Mouse (Mus musculus): ENCODE measurements at regions not wholly inside any gene's neighbourhood (a gene's known extent, or its start where the extent isn't known, plus 50 kb on each side); places are given as distances from the start of the nearest gene placed in this dataset.

GRCm38 (mm10) chr11:89247991-89248390 is 54.1 kb downstream of the Nog start:
- no peak for DNase-seq (ENCODE audit: low spot score)

GRCm38 (mm10) chr11:89243370-89243769 is 58.8 kb downstream of the Nog start:
- DNase-seq (ENCODE audit: low spot score) = peak; percentile 10

GRCm38 (mm10) chr11:89242130-89242529 is 60.0 kb downstream of the Nog start:
- no peak for DNase-seq (ENCODE audit: low spot score)

GRCm38 (mm10) chr11:89239891-89240290 is 62.2 kb downstream of the Nog start:
- peak; percentile 8 for DNase-seq (ENCODE audit: low spot score)

GRCm38 (mm10) chr11:89236904-89237303 is 65.2 kb downstream of the Nog start:
- no peak for DNase-seq (ENCODE audit: low spot score)

- peak; percentile 40 for DNase-seq (ENCODE audit: low spot score)
Measured at GRCm38 (mm10) chr11:89232884-89233480, 69.2 kb downstream of the Nog start.

GRCm38 (mm10) chr11:89229726-89230125 is 72.4 kb downstream of the Nog start:
- no peak for DNase-seq (ENCODE audit: low spot score)

- no peak for DNase-seq (ENCODE audit: low spot score)
Measured at GRCm38 (mm10) chr11:89213204-89213603, 88.9 kb downstream of the Nog start.

GRCm38 (mm10) chr11:89209531-89209950 is 92.6 kb downstream of the Nog start:
- DNase-seq (ENCODE audit: low spot score) = no peak

- DNase-seq (ENCODE audit: low spot score) = no peak
Measured at GRCm38 (mm10) chr11:89209072-89209471, 93.1 kb downstream of the Nog start.

- DNase-seq (ENCODE audit: low spot score) = no peak
Measured at GRCm38 (mm10) chr11:89206788-89207187, 95.3 kb downstream of the Nog start.

- DNase-seq (ENCODE audit: low spot score) = no peak
Measured at GRCm38 (mm10) chr11:89204948-89205545, 97.1 kb downstream of the Nog start.

- DNase-seq (ENCODE audit: low spot score) = no peak
Measured at GRCm38 (mm10) chr11:89200458-89200857, 101.7 kb downstream of the Nog start.

GRCm38 (mm10) chr11:89192815-89193214 is 109.3 kb downstream of the Nog start:
- peak; percentile 14 for DNase-seq (ENCODE audit: low spot score)

- peak; percentile 76 for DNase-seq (ENCODE audit: low spot score)
Measured at GRCm38 (mm10) chr11:89186911-89187621, 113.4 kb downstream of the Gm525 start.

GRCm38 (mm10) chr11:89185862-89186261 is 112.2 kb downstream of the Gm525 start:
- no peak for DNase-seq (ENCODE audit: low spot score)

GRCm38 (mm10) chr11:89181471-89181870 is 107.8 kb downstream of the Gm525 start:
- no peak for DNase-seq (ENCODE audit: low spot score)

GRCm38 (mm10) chr11:89178436-89178835 is 104.8 kb downstream of the Gm525 start:
- DNase-seq (ENCODE audit: low spot score) = no peak

GRCm38 (mm10) chr11:89175511-89175910 is 101.9 kb downstream of the Gm525 start:
- no peak for DNase-seq (ENCODE audit: low spot score)

GRCm38 (mm10) chr11:89174967-89175366 is 101.3 kb downstream of the Gm525 start:
- no peak for DNase-seq (ENCODE audit: low spot score)

GRCm38 (mm10) chr11:89165278-89165677 is 91.6 kb downstream of the Gm525 start:
- peak; percentile 63 for DNase-seq (ENCODE audit: low spot score)

- DNase-seq (ENCODE audit: low spot score) = peak; percentile 72
Measured at GRCm38 (mm10) chr11:89153466-89154406, 80.1 kb downstream of the Gm525 start.
